Mouse (Mus musculus) thymus, postnatal 0 days (tissue): ENCODE measurements around the gene Alg12. TPM values are rescaled to one million over a fixed set of nuclear protein-coding genes. Genes with fewer than 3 reads are reported as not detected.
A peak's percentile ranks its signal among the peaks of the same experiment; 100 is the strongest.

Experiments
- DNase-seq: peaks from one replicate; pipeline ENCODE4 v3.0.0-alpha.2; 2015; ENCODE audit warnings: low spot score
- polyA plus RNA-seq: library from polyadenylated mRNA; unstranded; fragments of >200 nt; fragmentation: Nextera tagmentation; extraction: Ambion mirVana; gene quantifications from 2 replicates; pipeline ENCODE4 v1.2.1, GENCODE M21; 2015

Alg12 gene
- 6.4 and 7.4 TPM in 2 replicates for polyA plus RNA-seq

DNA sequence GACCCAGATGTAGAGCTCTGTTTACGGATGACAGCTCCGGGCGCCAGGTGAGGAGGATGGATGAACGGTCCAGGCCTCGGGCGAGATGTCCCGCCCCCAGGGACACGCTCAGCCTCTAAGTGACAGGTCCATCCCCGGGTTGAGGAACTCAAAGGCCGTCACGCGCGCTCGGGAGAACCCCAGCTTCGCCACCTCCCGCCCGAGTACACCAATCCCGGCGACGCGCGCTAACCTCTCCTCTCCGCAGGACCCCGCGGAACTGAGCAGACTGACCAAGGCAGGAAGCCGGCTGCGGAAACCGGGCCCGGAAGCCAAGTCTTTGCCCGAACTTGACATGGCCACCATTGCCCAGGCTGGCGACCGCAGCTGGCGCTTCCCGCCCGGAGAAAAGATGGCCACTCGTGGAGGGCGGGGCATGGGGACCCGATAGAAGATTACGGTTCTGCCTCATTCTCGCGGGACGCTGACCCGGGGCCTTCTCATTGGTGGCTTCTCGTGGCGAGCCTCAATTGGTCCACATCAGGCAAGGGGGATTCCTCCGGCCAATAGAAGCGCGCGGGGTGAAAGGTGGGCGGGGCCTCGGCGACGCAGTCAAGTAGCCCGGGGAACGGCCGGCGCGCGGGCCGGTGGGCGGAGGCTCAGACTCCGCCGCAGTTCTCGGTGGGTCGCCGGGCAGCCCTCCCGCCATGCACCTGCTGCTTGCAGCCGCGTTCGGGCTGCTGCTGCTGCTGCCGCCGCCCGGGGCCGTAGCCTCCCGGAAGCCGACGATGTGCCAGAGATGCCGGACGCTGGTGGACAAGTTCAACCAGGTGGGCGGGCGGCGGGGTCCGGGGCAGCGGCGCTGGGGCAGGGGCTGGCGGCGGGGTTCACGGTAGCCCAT is at the start of gene Alg12, which contains the start of gene Creld2:
TSS of gene Alg12 (minus strand) at position 293 of the 880 bp plus-strand sequence.
TSS of gene Creld2 (plus strand) at position 621 of the 880 bp plus-strand sequence.
- DNase-seq: peak; percentile 99

DNA sequence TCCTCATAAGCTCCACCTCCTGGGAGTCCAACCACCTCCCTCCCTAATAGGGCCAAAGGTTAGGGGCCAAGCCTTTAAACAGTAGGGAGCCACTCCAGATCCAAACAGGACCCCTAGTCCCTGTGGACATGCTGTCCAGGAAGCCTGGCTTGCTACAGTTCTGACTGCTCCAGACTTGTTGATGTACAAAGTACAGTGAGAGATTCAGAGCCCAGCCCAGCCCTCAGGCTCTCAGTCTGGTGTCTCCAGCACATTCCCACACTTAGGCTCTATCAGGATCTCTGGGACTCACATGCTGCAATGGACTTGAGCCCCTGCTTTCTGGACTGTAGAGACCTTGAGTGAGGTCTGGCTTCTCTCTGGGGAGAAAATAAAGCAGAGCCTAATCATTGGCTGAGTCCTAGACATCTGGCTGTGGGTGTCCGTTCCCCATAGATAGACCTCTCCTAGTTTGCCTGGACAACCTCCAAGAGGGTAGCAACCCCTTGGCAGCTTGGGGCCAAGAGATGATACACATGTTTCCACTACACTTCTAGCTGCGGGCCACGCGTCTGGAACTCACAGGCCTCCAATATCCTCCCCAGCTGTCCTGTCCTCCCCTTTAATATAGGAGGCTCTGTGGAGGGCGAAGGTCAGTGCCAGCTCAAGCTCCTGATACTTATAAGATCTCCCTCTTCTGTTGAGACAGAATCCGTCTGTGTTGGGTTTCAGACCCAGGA is 49.1 kb upstream of the Alg12 start:
- DNase-seq: no peak

DNA sequence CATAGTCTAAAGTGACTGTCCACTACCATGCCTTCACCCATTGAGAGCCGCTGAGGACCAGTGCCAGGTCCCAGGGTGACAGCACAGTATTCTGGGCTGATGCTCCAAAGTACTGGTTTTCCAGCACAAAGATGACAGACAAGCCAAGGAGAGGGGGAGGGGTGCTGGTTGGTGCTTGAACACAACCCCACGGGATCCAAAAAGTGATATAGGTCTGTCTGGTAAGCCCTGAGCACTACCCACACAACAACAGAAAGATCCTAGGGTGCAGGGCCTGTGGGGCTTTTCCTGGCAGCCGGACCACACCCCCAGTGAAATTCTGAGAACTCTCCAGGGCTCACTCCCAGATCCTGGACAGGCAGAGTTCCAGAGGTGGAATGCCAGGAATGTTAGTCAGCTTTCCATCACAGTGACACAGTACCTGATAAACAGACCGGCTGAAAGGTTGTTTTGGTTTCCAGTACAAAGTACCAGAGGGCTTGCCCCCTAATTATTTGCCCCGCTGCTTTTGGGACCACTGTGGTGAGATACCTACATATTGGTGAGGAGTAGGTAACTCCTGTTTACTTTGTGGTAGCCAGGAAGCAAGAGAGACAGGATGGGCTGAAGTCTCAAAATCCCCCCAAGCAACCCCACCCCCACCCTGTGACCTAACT is 48.4 kb upstream of the Alg12 start:
- DNase-seq: no peak

DNA sequence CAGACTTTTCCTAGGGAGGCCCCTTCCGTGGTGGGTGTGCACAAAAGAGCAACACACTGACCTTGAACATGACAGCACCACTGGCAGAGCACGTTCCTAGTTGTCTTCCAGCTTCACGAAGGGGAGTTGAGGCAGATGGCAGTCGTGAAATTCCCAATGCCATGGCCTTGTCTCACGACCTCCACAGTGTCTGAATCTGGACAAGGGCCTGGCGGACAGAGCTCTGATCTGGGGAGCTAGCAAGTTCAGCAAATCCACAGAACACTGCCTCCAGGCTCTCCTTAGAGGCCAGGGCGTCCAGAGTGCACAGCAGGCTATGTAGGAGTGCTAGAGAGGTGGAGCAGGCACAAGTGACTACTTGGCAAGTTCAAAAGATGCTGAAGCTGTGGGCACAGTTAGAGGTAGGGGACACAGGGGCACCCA is 47.8 kb upstream of the Alg12 start:
- DNase-seq: no peak

DNA sequence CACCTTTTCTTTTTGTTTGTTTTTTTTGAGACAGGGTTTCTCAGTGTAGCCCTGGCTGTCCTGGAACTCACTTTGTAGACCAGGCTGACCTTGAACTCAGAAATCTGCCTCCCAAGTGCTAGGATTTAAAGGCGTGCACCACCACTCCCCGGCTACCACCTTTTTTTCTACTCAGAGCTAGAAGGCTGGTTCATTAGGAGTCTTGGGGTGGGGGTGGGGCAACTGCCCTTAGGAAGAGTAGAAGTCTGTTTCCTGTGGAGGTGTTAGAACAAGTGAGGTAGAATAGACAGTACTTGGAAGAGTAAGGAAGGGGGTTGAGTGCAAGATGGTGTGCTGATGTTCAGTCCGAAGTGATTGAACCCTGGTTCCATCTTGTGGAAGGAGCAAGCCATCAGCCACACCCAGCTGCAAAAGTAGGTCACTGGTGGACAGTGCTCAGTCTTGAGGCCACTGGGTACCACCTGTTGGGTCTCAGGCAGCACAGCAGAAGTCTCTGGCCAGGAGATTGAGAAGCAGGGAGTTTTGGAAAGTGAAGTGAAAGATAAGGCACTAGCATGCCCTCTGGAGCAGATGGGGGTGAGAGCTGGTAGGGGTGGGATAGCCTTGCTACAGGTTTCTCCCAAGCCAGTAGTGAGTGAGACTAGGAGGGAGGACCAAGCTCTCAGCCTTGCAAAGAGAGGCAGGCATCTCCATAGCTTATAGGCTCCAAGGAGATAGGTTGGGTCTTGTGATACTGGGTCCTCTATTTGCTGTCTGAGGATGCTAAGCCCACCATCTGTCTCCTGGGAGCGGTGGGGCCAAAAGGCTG is 47.0 kb upstream of the Alg12 start:
- no peak for DNase-seq

DNA sequence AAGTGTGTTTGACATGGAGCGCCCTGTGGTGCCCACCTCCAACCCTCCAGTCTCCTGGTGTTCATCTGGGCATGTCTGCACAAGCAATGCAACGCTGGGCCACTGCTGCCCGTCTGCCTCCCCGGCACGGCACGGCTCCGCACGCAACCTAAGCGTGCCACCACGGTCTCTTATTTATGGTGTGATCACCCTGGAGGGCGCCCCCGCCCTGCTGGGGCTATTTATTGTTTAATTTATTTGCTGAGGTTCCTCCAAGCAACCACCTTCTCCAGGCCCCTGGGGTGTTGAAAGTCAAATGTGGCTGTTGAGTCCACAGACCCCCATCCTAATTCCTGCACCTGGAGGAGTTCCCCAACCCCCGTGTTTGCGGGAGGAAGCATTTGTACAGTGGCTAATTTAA is 45.9 kb upstream of the Alg12 start:
- DNase-seq: no peak

DNA sequence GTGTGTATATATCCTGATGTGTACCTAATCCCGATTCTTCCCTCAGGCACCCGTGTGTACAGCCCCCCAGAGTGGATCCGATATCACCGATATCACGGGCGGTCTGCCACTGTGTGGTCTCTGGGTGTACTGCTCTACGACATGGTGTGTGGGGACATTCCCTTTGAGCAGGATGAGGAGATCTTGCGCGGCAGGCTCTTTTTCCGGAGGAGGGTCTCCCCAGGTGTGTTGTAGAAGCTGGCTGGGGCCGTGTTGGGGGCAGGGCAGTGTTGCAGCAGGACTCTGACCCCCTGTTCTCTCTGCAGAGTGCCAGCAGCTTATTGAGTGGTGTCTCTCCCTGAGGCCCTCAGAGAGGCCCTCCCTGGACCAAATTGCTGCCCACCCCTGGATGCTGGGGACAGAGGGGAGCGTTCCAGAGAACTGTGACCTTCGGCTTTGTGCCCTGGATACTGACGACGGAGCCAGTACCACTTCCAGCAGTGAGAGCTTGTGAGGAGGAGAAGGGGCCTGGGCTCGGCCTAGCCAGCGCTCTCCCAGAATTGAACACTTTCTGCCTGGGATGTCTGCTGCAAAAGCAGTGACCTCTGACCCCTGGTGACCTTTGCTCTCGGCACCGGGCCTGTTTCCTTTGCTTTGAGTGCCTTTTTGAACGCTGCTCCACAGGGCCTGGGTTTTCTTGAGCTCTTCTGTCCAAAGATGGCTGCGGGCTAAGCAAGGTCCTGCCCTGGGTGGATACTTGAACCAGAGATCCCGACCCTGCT is 45.3 kb upstream of the Alg12 start:
- DNase-seq: no peak

DNA sequence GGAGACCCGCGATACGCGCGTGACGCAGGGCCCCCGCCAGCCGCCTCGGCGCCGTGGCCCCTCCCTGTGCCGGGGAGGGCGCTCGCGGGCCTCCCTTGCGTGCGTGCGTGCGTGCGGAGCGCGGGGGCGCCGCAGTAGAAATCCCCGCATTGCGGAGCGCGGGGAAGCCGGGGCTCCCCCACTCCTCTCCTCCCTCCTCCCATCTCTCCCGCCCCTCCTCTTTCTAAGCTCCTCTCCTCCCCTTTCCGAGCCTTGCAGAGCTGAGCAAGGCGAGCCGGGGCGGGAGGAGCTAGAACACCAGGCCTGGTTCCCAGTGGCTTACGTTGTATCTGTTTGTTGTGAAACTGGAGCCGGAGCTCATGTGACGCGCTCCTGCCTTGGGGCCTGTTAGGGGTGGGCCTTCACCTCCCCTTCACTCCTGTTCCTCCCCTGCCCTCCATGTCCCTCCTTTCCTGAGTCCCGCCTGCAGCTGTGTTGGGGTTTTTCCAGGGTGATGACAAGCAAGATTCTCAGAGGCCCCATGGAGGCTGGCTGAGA is 44.6 kb upstream of the Alg12 start:
- peak; percentile 86 for DNase-seq

DNA sequence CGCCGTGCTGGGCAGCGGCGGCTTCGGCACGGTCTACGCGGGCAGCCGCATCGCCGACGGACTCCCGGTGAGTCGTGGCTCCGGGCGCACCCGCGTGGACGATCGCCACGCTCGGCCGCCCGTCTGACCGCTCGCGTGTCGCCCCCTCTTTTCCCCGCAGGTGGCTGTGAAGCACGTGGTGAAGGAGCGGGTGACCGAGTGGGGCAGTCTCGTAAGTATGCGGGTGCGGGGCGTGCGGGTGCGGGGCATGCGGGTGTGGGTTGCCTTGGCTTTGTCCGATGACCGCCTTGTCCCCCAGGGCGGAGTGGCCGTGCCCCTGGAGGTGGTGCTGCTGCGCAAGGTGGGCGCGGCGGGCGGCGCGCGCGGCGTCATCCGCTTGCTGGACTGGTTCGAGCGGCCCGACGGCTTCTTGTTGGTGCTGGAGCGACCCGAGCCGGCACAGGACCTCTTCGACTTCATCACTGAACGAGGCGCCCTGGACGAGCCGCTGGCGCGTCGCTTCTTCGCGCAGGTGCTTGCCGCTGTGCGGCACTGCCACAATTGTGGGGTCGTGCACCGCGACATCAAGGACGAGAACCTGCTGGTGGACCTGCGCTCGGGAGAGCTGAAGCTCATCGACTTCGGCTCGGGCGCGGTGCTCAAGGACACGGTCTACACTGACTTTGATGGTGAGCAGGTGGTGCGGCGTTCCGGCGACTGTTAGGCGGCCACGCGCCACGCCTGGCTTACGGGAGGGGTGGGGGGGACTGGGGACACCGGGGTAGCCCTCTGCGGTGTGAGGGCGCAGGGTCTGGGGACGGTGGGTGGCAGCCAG is 44.0 kb upstream of the Alg12 start:
- peak; percentile 48 for DNase-seq

DNA sequence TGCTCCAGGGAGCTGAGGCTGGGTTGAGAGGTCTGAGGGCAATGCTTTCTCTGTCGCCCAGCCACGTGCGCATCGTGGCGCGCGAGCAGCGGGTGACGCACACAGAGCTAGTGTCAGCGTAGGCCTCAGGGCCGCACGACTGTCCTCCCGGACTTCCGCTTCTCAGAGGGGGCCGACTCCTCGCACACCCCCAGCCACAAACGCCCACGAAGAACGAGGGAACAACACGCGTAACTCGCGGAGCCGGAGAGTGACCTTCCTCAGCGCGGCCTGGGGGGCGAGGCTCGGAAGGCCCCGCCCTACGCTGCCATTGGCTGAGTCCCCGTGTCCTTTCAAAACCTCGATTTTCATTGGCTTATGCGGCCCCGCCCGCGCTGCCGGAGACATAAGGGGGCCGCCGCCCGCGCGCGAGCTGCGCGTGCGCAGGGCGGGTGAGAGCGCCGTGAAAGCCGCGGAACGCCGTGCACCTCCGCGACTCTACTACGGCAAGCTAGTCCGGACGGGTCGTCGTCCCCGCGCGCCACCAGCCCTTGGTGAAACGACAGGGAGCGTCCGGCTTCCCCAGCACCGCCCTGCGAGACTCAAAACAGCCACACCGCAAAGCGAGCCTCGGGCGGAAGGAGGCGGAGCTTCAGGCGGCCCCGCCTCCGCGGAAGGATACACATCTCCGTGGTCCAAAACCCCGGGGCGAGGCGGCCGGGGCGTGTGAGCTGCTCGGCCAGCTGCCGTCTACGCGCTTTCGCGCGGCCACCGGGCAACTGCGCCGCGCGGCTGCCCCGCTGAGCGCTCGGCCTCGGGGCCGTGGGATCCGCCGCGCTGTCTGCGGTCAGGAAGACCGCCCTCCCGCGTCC is 42.9 kb upstream of the Alg12 start, which contains the start of gene Pim3:
TSS of gene Pim3 (plus strand) at position 415 of the 851 bp plus-strand sequence.
- peak; percentile 97 for DNase-seq

DNA sequence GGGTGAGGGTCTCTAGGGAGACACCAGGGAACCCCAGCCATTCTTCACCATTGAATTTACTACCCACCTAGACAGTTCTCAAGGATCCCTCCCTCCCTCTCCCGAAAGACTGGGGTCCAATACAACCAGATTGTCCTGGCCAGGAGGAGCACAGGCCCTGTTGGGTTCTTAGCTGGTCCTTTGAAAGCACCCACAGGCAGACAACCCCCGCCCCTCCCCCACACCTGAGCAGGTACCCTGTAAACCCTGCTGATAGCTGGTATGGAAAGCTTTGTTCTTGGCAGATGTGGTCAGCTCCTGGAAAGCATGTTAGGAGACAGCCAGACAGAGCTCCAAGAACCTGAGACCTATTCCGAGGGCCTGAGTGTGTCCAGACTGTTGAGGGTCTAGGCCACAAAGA is 41.7 kb upstream of the Alg12 start:
- DNase-seq: no peak

DNA sequence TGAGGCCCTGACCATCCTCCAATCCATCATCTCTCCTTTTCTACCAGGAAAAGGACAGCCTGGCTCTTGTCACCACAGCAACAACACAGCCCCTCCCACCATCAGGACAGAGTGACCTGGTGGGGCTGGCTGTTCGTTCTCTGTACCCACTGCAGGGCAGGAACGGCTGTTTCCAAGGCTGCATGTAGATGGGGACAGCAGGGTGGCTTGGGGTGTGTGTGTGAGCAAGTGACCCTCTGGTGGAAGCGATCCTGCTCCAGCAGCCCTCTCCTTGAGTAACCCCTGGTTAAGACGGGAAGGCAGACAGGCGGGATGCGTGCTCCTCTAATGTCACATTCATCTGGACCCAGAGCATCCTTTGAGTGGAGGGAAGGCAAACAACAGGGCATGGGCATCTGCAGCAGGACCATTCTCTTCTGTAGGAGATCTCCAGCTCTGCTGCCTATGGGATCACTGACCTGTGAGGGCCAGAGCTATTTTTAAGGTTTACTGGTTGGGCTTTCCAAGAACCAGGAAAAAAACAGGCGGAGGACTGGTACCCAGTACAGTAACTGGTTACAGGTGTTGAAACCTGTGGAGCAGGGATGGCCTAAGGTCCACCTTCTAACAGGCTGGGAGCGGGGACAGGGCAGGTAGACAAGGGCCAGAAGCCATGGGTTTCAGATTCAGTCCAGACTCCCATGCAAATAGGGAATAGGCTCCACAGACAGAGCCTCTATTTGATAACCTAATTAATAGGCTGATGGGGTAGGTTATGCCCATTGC is 40.3 kb upstream of the Alg12 start:
- no peak for DNase-seq

DNA sequence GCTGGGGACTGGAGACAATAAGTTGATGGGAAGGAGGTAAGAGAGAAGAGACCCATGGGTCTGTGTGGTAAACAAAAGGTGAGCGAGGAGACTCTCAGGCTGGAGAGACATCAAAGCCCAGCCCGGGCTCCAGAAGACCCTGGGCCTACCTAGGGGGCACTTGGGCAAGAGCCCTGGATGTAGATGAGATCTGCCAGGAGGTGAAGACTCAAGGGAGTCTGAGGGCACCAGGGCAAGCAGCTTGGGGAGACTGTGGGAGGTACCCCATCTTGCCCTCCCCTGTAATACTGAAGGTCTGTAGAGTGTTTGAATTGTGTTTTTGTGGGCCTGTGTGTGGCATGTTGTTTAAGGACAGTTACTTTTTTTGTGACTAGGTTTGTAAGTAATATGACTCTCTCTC is 39.6 kb upstream of the Alg12 start:
- DNase-seq: no peak

DNA sequence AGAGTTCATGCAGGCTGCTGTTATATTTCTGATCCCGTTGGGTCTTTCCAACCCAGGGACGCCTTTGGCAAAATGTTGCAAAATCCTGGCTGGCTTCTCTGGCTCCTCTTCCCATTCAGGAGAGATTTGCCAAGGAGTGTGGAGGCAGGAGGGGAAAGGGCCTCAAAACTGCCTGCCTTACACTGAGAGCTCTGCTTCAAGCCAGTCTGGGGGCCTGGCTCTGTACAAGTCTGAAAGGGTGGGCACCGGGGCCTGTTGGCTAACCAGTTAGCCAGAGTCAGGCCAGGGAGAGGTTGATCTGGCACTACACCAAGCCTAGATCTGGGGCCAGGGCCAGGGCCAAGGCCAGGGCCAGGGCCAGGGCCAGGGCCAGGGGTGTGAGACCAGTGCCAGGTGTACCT is 39.0 kb upstream of the Alg12 start:
- DNase-seq: no peak

DNA sequence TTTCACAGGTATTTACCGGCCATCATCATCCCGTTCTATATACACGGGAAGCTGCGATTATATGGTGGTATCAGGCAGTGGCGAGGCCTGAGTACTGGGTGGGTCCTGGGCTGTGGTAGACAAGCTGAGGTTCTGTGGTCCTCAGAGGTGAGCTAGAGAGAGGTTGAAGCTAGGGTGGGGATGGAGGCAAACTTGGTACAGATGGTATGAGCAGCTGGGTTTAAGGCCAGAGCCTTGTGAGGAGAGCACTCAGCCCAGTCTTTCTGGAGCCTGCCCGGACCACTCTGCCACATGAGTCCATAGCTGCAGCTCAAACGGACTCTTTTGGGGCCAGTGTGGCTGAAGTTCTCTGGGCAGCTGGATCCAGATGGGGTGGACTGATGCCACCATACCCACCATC is 38.2 kb upstream of the Alg12 start:
- DNase-seq: no peak

DNA sequence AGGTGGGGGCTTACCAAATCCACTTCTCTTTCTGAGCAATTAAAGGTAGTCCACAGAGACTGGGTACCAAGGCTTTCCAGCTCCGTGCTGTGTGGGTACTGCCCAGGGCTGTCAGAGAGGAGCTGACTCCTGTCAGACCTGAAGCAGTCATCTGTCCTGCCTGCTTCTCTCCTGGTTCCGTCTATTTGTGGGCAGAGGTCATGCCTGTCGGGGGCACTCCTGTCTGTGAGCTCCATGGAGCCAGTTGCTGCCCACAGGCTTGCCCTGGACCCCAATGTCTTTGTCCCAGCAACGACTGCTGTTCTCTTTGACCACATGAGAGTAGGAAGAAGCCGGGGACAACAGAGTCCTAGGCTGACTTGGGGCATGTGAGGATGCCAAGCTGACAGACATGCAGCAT is 37.5 kb upstream of the Alg12 start:
- no peak for DNase-seq

DNA sequence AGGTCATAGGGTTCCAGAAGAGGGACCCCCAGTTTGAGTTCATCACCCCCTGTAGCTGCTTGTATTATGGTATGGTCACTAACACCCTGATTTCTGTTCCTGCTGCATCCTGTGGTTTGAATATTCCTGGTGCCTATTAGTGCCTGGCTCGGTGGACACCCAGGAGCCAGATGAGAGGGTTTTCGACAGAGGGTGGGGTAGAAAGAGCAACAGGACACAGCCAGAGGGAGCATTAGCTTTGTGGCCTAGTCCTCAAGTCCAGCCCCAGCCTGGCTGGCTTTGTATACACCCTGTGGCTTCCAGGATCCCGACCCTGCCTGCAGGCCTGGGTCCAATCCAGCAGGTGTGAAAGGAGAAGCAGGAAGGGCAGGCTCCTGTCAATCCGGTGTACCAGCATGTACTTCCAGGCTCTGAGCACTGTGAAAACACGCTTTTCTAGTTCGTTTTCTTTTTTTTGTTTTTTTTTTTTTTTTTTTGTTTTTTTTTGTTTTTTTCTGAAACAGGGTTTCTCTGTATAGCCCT is 36.8 kb upstream of the Alg12 start:
- DNase-seq: no peak
